Mouse (Mus musculus) naive thymus-derived CD4-positive, alpha-beta T cell, adult 2 months (primary cell): ENCODE data around the gene Myo9b.
A peak's percentile ranks its signal among the peaks of the same experiment; 100 is the strongest.

Source experiments
- DNase-seq: peaks from one replicate; pipeline ENCODE4 v3.0.0-alpha.2; 2011; ENCODE audit warnings: low read depth

The Myo9b gene

DNA sequence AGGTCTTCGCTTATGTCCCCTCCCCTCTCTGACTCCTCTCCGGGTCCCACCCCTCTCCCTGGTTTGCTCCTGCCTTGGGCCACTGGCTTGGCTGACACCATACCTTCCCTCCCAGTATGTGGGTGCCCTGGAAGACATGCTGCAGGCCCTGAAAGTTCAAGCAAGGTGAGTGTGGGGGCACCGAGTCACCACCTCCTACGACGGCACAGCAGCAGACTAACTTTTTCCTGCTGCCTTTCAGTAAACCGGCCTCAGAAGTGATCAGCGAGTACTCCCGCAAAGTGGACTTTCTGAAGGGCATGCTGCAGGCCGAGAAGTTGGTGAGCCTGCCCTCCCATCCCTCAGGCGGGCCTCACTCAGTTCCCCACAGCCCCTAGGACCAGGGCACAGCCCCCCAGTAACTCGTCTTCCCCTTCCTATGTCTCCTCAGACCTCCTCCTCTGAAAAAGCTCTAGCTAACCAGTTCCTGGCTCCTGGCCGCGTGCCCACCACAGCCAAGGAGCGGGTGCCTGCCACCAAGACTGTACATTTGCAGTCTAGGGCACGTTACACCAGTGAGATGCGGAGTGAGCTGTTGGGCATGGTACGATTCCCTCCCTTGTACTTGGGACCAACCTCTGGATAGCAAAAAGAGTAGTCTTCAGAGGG lies 95.1 kb downstream of the Myo9b start:
- DNase-seq = no peak

GRCm38 (mm10) chr8:71368366-71368765 lies 95.9 kb downstream of the Myo9b start:
- DNase-seq = peak; percentile 19

GRCm38 (mm10) chr8:71369040-71369718 lies 96.7 kb downstream of the Myo9b start:
- peak; percentile 23 for DNase-seq

DNA sequence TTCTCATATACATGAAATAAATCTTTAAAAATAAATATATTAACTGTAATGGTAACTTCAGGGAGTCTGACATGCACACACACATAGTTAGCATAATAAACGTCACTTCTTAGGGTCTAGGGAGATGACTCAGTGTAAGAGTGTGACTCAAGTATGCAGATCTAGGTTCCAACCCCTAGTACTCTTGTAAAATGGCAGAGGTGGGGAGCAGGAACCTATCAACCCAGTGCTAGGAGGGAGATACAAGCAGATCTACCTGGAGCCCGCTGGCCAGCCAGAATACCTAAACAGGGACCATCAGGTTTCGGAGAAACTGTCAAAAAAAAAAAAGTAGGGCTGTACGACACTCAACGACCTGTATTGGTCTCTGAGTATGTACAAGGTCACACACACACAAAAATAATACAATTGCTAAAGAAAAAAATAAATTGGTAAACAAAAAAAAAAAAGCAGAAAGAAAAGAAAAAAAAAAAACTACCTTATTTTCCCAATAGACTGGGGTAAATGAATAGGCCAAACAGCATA lies 98.3 kb downstream of the Myo9b start:
- DNase-seq = no peak

DNA sequence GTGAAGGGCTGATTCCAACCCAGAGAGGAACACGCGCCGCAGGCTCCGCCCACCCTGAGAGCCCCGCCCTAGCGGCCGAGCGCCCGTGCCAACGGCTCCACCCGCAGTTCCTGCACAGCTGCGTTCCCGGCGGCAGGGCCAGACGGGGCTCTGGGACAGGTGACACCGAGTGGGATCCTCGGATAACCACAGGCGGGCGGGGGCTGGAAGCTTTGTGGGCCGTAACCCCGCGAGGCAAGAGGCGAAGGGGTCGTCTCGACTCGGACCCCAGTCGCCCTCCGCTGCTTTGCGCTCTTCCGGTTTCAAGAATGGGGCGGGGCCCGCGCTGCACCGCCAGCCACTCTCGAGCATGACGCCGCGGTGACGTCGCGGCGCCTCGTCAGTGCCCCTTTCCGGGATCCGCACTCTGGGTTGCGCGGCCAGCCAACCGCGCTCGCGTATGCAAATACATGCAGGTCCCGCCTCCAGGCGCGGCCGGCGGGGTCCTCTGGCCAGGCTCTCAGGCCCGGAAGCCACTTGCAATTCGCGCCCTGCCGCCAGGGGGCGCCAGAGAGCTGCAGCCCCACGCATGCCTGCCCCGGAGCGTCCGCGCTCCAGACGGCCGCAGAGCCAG lies 98.8 kb downstream of the Myo9b start, which contains the start of gene Ocel1:
Ocel1 (plus strand) TSS at position 63 of the 613 bp plus-strand sequence.
- peak; percentile 99 for DNase-seq

- DNase-seq = peak; percentile 26
These were observed 99.9 kb downstream of the Myo9b start for GRCm38 (mm10) chr8:71372427-71372826.

DNA sequence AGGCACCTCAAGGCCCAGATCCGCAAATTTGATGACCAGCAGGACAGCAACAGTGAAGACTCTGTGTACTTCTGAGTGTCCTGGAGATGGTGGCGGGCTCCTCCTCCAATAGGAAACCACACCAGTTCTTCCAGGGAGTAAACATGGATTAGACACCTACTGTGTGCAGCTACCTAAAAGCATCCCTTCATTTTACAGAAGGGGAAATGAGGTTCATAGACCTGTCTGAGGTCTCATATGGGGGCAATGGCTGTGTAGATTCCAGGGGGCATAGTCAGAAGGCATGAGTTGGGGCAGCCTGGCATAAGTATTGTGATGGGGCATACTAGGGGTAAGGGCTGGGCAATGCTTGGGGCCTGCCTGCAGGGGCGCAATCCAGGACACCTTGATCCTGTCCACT lies 100.5 kb downstream of the Myo9b start:
- DNase-seq = no peak

DNA sequence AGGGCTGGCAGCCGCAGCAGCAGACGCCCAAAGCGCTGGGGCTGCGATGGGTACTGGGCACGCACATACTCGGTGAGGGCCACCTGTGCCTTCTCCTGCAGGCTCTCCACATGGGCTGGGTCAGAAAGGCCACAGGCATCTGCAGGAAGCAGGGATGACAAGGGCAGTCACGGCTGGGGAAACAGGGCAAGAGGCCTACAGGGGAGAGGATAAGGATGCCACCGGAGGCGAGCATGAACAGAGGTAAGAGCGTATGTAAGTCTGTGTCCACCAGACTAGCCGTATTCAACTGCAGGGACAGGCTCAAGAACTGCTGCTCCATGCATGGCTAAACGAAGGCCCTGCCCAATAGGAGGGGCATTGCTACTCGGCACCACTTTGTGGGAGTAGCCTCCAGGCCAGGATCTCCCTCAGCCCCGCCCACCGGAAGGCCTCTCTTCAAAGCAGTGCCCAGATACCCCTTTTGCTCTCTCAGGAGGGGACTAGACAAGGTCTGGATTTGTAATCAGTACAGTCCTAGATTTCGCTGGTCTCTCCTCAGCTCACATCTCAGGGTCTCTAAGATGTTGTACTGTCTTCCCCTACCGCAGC lies 102.2 kb downstream of the Myo9b start:
- DNase-seq = no peak

- peak; percentile 65 for DNase-seq
These were observed 103.3 kb downstream of the Myo9b start for GRCm38 (mm10) chr8:71375581-71376422.

DNA sequence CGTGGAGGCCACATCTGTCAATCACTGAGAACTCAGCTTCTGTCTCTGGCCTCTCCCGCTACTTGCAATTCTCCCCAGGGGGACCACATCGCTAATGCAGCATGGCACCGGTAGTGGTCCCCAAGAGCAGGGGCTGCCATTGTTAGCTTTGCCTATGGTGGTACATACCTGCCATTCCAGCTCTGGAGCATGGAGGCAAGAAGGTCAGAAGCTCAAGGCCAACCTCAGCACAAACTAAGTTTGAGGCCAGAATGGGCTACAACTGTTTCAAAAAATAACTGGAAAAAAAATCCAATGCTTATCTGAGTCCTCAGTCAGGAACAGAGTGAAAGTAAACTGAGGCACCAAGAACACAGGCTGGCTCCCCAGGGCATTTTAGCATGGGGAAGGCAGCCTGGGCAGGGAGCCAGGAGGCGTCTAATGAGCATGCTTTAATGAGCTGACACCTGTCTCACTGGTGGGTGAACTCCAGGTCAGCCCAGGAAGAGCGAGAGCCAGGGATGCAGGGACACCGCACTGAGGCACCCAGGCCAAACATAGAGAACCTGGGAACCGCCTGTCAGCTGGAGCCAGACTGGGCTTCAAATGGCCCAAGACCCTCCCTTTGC lies 104.0 kb downstream of the Myo9b start:
- DNase-seq = no peak

DNA sequence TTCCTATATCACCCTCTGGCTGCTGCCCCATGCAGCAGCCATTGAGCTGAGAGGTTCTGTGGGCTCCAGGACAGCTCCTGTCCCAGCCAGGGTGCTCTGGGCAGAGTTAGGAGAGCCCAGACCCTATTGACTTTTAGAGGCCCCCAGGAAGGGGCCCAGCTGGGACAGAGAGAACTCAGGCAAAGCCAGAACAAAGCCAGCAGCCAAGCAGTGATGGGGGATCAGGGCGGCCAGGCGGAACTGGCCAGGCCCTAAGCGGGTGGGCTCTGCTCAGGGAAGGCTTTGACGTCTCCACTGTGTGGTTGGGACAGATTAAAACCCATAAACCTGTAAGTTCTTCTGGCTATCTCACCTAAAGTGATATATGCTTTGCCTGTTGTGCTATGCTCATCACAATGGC lies 106.5 kb downstream of the Myo9b start:
- no peak for DNase-seq

DNA sequence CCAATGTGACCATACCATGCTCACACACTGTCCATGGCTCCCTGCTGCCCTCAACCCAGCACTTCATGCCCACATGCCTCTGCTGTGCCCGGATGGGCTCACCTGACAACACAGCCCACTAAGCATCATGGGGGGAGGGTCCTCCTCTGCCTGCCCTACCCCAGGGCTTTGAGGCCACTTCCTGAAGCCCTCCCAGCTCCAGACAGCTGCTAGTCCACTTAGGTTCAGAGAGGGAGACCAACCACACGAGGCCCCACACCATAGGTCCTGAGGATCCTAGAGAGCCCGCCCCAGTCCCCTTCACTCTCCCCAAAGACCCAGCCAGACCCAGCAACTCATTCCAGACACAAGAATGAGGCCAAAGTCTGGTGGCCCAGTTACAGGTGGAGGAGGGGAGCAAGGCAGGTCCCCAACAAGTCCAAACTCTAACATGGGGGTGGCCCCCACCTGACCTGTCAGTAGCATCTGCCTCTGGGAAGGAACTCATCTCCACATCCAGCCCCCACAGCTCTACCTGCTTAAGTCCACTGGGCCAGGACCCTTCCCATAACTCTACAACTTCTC lies 107.1 kb downstream of the Myo9b start:
- no peak for DNase-seq

DNA sequence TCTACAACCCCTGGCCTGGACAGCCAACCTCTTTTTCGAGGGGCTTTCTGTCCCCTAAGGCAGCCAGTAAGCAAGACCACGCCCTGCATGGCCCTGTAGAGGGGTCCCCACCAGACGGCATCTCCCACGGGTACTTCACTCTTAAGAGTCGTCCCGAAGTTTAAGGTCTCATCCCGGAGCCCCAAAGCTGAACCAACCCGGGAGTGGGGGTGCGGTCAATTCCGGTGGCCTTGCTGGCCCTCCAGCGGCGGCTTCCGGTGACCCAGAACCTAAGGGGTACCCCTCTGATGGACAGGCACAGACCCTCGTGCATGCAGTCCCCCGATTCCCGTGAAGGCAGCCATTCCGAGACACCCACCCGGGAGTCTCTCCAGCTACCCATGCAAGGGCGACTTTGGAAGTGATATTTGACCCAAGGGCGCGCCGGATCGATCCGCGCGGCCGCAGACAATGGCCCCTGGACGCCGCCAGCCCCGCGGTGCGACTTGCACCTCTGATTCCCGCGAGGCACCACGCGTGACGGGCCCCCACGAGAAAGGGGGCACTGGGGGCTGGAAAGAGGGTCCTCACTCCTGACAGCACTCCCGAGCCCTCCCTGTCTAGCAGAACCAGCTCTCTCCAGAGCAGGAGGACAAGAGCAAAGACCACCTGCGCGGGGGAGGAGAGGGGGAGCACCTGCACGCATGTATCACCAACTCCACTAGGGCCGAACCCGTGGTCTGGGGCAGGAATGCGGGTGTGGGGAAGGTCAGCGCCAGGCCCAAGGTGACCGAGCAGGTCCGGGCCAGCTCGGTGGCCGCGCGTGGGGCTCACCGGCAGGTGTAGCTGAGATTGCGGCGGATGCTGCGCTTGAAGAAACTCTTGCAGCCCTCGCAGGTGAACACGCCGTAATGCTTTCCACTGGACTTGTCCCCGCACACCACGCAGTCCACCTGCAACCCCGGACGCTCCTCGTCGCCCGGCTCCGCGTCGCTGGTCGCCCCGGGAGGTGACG lies 108.0 kb downstream of the Myo9b start:
- DNase-seq = no peak

DNA sequence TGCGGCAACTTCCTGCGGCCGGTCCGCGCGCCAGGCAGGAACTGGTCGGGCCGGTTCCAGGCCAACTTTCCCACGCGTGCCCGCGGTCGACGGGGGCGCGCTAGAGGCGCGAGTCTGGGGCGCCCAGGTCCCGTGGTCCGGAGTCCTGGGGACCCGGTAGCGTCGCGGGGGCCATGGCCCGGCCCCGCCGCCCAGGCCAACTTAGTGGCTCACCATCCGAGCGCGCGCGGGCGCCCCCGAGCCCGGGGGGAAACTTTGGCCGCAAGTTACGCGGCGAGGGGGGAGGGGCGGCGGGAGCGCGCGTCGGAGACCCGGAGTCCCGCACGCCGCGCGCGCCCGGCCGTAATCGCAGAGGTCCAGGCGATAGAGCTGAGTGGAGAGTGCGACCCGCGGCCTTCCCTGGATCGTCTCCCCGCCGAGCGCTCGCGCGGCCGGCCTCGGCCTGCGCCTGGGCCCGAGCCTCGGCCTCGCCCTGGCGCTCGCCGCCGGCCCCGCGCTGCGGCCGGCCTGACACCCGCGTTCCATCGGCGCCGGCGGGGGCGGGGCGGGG lies 109.0 kb downstream of the Myo9b start, which contains the start of gene Nr2f6:
Nr2f6 (minus strand) TSS at position 540 of the 550 bp plus-strand sequence.
- DNase-seq = peak; percentile 58

- peak; percentile 81 for DNase-seq
These were observed 109.8 kb downstream of the Myo9b start for GRCm38 (mm10) chr8:71381971-71382961.

DNA sequence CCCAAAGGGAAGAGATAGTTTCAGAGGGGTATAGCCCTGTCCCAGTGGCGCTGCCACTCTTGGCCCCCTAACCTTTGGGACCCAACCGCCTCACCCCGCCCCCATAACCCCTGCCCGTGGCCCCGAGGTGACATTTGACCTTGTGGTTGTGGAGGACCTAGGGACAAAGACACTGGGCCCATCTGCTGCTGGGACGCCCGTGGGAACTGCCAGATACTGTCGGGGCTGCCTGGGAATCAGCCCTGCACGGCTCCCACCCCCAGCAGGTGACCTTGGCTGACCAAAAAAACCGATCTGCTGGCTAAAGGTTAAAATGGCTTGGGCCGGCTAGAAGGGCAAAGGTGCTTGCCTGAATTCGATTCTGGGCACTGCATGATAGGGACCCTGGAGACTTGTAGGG lies 110.9 kb downstream of the Myo9b start:
- no peak for DNase-seq

DNA sequence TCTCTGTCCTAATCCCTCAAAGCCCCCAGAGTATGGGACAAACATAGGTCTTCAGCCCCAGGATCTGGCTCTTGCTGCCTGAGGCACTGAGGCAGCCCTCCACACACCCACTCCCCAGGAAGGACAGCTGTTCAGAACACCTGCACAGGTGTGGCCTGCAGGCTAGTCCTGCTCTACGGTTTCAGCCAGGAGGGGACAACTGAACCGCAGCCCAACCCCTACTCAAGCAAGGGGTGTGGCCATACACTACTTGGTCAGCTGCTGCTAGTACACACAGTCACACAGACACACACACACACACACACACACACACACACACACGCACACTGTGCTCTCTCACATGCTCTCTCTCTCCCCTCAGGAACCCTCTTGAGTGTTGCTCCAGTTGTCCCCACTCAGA lies 111.3 kb downstream of the Myo9b start:
- no peak for DNase-seq

DNA sequence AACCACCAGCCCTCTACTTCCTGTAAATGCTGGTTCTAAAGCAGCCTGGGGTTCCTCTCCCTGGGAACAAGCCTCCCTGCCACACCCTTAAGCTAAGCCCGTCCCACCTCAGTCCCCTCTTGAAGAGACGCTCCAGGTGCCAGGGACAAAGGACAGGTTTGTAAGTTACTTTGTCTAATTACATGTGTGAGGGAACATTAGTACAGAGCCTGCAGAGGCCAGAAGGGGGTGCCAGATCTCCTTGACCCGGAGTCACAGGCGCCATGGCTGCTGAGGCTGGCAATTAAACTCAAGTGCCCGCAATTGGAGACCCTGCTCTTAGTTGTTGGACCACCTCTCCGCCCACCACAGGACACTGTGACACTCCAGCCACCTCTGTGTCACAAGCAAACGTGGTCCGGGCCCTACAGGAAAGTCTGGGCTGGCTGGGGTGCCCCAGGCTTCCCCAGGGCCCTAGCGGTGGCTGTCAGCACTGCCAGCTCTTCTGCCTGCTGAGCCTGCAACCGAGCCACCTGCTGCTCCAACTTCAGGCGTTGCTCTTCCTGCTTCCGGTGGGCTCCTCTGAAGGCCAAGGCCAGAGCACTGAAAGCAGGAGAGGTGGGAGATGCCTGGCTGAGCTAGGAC lies 112.8 kb downstream of the Myo9b start:
- no peak for DNase-seq
